Mouse (Mus musculus) brain, embryonic 14.5 days (tissue): Measurements from ENCODE around the gene Bcas2.

Source experiments
- CTCF ChIP-seq: fragments of 200-500 bp; IDR thresholded peaks from 2 replicates; pipeline ENCODE4 v1.5.1; 2012; ENCODE audit warnings: inconsistent platforms, mild to moderate bottlenecking, moderate library complexity, borderline replicate concordance; ENCODE audit not compliant: insufficient read depth, insufficient read length; ENCODE audit errors: extremely low read depth
- POLR2A ChIP-seq: fragments of 200-500 bp; IDR thresholded peaks from 2 replicates; pipeline ENCODE4 v1.6.1; 2012; ENCODE audit warnings: mild to moderate bottlenecking, inconsistent platforms, borderline replicate concordance; ENCODE audit not compliant: poor library complexity, insufficient read depth, insufficient read length, severe bottlenecking; ENCODE audit errors: extremely low read depth

GRCm38 (mm10) chr3:103224231-103224765 lies 52.8 kb downstream of the Bcas2 start:
- TF ChIP-seq CTCF (no peak), POLR2A (no peak)
